Mouse (Mus musculus) neural tube, embryonic 12.5 days (tissue): ENCODE results near the gene Top2b. TPM values are rescaled to one million over a fixed set of nuclear protein-coding genes. Genes with fewer than 3 reads are reported as not detected.

Experiments used
- ATAC-seq: fragments of 200-750 bp; cut with Nextera tagmentation; 2 replicates; pipeline ENCODE4 v1.8.0; 2017; ENCODE audit warnings: low read depth, mild to moderate bottlenecking, moderate TSS enrichment, moderate library complexity; ENCODE audit not compliant: low FRiP score
- H3K27ac ChIP-seq: fragments of 300-500 bp; sonication (generic); 2 replicates; pipeline ENCODE4 v1.5.1; 2016
- H3K27me3 ChIP-seq: fragments of 300-500 bp; sonication (generic); replicated peaks from 2 replicates; pipeline ENCODE4 v1.6.1; 2016; ENCODE audit warnings: mild to moderate bottlenecking
- H3K36me3 ChIP-seq: fragments of 300-500 bp; sonication (generic); 2 replicates; pipeline ENCODE4 v1.6.1; 2016; ENCODE audit warnings: mild to moderate bottlenecking
- H3K4me1 ChIP-seq: fragments of 300-500 bp; sonication (generic); 2 replicates; pipeline ENCODE4 v1.6.1; 2016
- H3K4me2 ChIP-seq: fragments of 300-500 bp; sonication (generic); replicated peaks from 2 replicates; pipeline ENCODE4 v1.6.1; 2016; ENCODE audit warnings: mild to moderate bottlenecking
- H3K4me3 ChIP-seq: fragments of 300-500 bp; sonication (generic); 2 replicates; pipeline ENCODE4 v1.5.1; 2016
- H3K9ac ChIP-seq: fragments of 300-500 bp; sonication (generic); 2 replicates; pipeline ENCODE4 v1.6.1; 2016; ENCODE audit warnings: mild to moderate bottlenecking
- H3K9me3 ChIP-seq: fragments of 300-500 bp; sonication (generic); 2 replicates; pipeline ENCODE4 v1.6.1; 2016; ENCODE audit warnings: mild to moderate bottlenecking
- WGBS: fragments of 180-500 bp; shearing (Covaris S2); methylation state at CpG from one replicate; pipeline ENCODE4 v1.1.7; 2016; 5-methylcytosine and 5-hydroxymethylcytosine counted together
- polyA plus RNA-seq: library from polyadenylated mRNA; unstranded; fragments of >200 nt; fragmentation: Nextera tagmentation; extraction: Ambion mirVana; gene quantifications from 2 replicates; pipeline ENCODE4 v1.2.1, GENCODE M21; 2016

Gene Top2b
- polyA plus RNA-seq = 126 and 169 TPM in 2 replicates

DNA sequence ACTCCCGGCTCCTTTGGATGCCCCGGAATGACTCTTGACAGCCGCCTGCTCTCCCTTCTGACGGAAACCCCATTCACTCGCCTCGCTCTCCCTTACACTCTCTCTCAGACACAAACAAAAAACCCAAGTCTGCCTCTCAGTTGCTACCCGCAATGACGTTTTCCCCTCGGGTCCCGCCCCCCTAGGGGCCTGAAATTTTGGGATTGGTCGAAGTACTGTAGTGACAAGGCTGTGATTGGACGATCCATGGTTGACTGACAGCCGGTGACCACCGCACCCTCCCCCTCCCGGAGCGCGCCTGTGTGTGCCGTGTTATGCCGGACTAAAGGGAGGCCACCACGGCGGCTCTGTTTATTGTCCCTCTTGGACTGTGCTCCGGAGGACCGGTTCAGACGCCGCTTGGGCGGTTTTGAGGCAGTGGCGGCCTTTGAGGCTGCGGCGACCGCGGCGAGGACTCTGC lies at the start of gene Top2b:
TSS of gene Top2b (plus strand) at position 302 of the 460 bp plus-strand sequence.
- peak within 1 kb of the TSS; percentile 99 for H3K9ac ChIP-seq
- peaks cover 14% of the 10 kb centered on the region for H3K4me1 ChIP-seq
- no peaks in the 10 kb centered on the region for H3K27me3 ChIP-seq
- peak within 1 kb of the TSS; percentile 98 for H3K27ac ChIP-seq
- no peaks in the 10 kb centered on the region for H3K36me3 ChIP-seq
- H3K9me3 ChIP-seq = no peaks in the 10 kb centered on the region
- ATAC-seq = peak; percentile 99
- under 1% methylated on average over 32 of the region's 32 CpGs for WGBS
- H3K4me3 ChIP-seq = peak within 1 kb of the TSS; percentile 97
- peak within 1 kb of the TSS; percentile 81 for H3K4me2 ChIP-seq

DNA sequence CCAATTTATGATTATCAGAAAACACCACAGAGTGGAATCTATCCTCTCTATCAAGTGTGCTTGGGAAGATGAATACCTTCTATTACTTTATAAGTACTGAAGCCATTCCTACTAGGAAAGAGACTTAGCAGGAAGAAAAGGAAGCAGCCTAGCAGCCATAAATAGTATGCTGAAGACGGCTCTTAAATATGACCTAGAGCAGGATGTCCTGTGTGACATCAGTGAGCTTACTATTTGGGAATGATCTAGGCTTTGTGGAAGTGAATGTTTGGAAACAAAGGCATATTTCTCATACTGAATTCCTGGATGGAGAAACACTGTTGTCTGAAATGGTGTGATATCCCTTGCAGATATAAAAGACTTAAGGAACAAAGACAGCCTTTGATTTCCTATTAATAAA lies 48.3 kb upstream of the Top2b start:
- no peaks in the 10 kb centered on the region for H3K4me1 ChIP-seq
- no peak for ATAC-seq
- no peak overlapping the region for H3K4me2 ChIP-seq
- H3K4me3 ChIP-seq = no peak overlapping the region
- 65% methylated on average over 1 of the region's 1 CpGs for WGBS
- no peaks in the 10 kb centered on the region for H3K9me3 ChIP-seq
- H3K36me3 ChIP-seq = no peaks in the 10 kb centered on the region
- H3K27ac ChIP-seq = no peak overlapping the region
- H3K27me3 ChIP-seq = no peaks in the 10 kb centered on the region
- H3K9ac ChIP-seq = no peak overlapping the region

DNA sequence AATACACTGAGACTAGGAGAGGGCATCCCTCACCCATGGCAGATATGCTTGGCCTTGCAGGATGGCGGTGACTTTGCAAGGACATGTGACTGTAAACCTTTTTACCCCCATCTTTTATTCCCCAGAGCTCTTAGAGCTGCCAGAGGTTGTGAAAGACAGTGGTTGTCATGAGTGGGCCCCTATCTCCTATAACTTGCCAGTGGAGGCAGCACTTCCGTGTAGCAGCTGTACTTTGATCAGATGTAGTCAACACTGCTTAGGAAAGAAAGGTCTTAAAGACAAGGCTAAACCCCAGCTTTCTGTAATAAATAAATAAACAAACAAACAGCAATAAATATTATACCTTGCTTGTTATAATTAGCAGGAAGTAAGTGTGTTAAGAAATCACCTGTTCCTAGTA lies 45.2 kb upstream of the Top2b start:
- no peak overlapping the region for H3K9ac ChIP-seq
- no peak for ATAC-seq
- H3K4me1 ChIP-seq = no peaks in the 10 kb centered on the region
- 83% methylated on average over 2 of the region's 2 CpGs for WGBS
- H3K27me3 ChIP-seq = no peaks in the 10 kb centered on the region
- no peak overlapping the region for H3K27ac ChIP-seq
- H3K4me3 ChIP-seq = no peak overlapping the region
- no peaks in the 10 kb centered on the region for H3K36me3 ChIP-seq
- no peak overlapping the region for H3K4me2 ChIP-seq
- H3K9me3 ChIP-seq = no peaks in the 10 kb centered on the region

DNA sequence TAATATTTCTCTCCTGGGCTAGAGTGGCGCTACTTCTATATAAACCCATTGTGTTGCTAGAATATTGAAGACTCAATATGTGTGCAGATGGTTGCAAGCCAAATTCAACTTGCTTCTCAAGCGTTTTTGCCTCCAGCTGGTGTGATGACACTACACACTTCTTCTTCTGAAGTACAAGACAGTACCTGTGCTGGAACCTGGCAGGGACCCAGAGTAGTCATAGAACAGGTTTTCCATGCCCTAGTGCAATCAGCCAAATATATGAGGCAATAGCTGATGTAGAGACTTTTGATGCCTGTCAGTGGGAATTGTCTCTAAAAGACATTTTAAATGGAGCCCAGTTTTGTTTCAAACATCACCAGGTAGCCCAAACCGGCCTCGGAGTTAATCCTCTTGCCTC lies 40.6 kb upstream of the Top2b start:
- H3K9me3 ChIP-seq = no peaks in the 10 kb centered on the region
- no peak overlapping the region for H3K9ac ChIP-seq
- no peaks in the 10 kb centered on the region for H3K27me3 ChIP-seq
- no peak for ATAC-seq
- no peak overlapping the region for H3K4me2 ChIP-seq
- H3K36me3 ChIP-seq = no peaks in the 10 kb centered on the region
- H3K27ac ChIP-seq = no peak overlapping the region
- WGBS = 87% methylated on average over 4 of the region's 4 CpGs
- H3K4me1 ChIP-seq = no peaks in the 10 kb centered on the region; the same call in 1 of the 2 replicates
- H3K4me3 ChIP-seq = no peak overlapping the region

DNA sequence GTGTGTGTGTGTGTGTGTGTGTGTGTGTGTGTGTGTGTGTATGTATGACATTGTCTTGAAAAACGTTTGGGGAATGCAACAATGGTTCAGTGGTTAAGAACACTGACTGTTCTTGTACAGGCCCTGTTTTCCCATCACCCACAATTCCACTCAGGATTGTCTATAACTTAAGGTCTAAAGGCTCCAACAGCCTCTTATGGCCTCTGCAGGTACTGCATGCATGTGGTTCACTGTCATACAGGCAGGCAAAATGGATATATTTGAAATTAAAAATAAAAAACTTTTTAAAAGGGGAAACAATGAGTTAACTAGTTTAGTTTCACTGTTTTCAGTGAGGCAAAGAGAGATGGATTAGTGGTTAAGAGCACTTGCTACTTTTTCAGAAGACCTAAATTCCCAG lies 39.8 kb upstream of the Top2b start:
- no peak for ATAC-seq
- no peak overlapping the region for H3K4me2 ChIP-seq
- H3K4me1 ChIP-seq = no peaks in the 10 kb centered on the region; the same call in 1 of the 2 replicates
- H3K27me3 ChIP-seq = no peaks in the 10 kb centered on the region
- H3K27ac ChIP-seq = no peak overlapping the region
- H3K4me3 ChIP-seq = no peak overlapping the region
- H3K9ac ChIP-seq = no peak overlapping the region
- WGBS = 44% methylated on average over 1 of the region's 1 CpGs
- no peaks in the 10 kb centered on the region for H3K9me3 ChIP-seq
- no peaks in the 10 kb centered on the region for H3K36me3 ChIP-seq

DNA sequence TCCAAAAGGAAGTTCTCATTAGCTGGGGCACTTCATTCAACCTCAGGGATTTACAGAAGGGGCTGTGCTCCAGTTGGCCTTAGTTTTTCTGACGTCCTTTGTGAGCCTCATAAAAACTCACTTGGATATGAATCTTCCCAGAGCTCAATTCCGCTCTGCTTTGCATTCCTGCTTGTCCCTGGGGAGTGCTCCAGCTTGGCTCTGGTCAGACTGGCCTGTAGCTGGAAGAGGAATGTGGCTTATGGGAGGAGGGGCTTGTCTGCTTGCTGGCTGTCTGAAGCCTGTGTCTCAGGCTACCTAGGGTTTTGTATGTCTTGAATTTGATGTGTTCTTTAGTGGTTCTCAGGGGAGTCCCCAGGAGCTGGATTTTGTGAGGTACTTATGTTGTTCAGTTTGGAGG lies 36.4 kb upstream of the Top2b start:
- WGBS = 11% methylated on average over 2 of the region's 2 CpGs
- ATAC-seq = peak; percentile 66
- Histone ChIP-seq H3K9me3 (no peaks in the 10 kb centered on the region), H3K9ac (no peak overlapping the region), H3K36me3 (no peaks in the 10 kb centered on the region), H3K27ac (no peak overlapping the region), H3K4me3 (no peak overlapping the region), H3K27me3 (no peaks in the 10 kb centered on the region), H3K4me1 (no peaks in the 10 kb centered on the region; the same call in 1 of the 2 replicates), H3K4me2 (no peak overlapping the region)

DNA sequence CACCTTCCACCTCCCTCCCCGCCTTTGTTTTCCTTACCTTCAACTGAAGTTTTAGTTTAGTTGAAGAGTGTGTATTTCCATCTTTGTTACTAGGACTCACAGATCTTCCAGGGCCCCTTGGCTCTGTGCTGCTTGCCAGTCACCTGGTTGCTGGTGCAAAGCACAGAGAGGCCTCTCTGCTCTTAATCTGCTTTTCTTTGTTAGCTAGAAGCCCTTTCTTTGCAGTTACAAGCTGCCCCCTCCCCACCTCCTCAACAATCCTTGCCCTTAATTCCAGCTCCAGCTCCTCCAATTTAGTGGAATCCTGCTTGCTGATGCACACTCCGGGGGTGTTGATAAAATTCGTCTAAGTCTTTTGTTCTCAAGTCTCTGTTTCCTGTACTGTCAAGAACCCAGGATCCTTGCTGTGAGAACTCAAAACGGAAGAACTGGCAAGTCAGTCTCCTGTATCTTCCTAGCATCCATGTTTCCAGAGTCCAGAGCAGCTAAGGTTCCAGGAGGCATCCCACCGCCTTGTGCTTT lies 36.0 kb upstream of the Top2b start:
- no peak for ATAC-seq
- no peaks in the 10 kb centered on the region for H3K9me3 ChIP-seq

DNA sequence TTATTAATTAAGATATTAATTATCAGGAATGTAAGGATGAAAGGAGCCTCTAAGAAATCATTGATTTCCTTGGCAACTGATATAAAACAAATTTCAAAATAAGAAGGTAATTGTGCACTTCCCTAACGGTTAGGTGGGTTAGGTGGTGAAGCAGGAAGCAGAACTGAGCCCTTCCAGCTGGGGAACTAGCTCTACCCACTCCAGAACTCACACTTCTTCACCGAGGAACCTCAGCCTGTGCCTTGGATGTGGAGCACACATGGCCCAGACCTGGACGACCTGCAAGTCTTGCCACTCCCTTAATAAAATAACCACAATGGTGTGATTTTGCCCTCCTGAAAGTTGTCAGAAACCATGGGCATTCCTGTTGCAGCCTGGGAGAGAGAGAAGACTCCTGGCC lies 35.2 kb upstream of the Top2b start:
- Histone ChIP-seq H3K27me3 (no peaks in the 10 kb centered on the region), H3K4me2 (no peak overlapping the region), H3K9me3 (no peaks in the 10 kb centered on the region), H3K9ac (no peak overlapping the region), H3K4me3 (no peak overlapping the region), H3K27ac (no peak overlapping the region), H3K4me1 (no peaks in the 10 kb centered on the region; the same call in 1 of the 2 replicates), H3K36me3 (no peaks in the 10 kb centered on the region)
- WGBS = 72% methylated on average over 3 of the region's 3 CpGs
- ATAC-seq = no peak

More for the DNA sequence above, 36.0 kb upstream of the Top2b start:
- Histone ChIP-seq H3K4me3 (no peak overlapping the region), H3K4me2 (no peak overlapping the region), H3K4me1 (no peaks in the 10 kb centered on the region; the same call in 1 of the 2 replicates), H3K36me3 (no peaks in the 10 kb centered on the region), H3K27me3 (no peaks in the 10 kb centered on the region), H3K27ac (no peak overlapping the region), H3K9ac (no peak overlapping the region)
- 43% methylated on average over 5 of the region's 5 CpGs for WGBS

DNA sequence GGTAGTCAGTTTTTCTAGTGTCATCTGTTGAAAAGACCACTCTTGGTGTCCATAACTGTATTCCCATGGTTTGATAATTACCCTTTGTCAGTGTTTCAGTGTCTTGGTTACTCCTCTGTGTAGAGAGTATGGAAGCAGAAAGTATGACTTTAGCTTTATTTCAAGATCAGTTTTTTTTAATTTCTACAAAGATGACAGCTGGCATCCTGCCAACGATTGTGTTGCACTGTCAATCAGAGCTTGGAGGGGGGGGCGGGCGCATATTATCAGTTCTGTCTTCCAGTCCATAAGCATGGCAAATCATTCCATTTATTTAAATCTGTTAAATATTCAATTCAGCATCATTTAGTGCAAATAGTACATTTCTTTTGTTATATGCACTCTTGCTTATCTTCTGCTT lies 30.7 kb upstream of the Top2b start:
- Histone ChIP-seq H3K4me1 (no peaks in the 10 kb centered on the region; the same call in 1 of the 2 replicates), H3K9me3 (no peaks in the 10 kb centered on the region), H3K9ac (no peak overlapping the region), H3K4me2 (no peak overlapping the region), H3K27ac (no peak overlapping the region), H3K4me3 (no peak overlapping the region), H3K36me3 (no peaks in the 10 kb centered on the region), H3K27me3 (no peaks in the 10 kb centered on the region)
- ATAC-seq = no peak
- 95% methylated on average over 3 of the region's 3 CpGs for WGBS

DNA sequence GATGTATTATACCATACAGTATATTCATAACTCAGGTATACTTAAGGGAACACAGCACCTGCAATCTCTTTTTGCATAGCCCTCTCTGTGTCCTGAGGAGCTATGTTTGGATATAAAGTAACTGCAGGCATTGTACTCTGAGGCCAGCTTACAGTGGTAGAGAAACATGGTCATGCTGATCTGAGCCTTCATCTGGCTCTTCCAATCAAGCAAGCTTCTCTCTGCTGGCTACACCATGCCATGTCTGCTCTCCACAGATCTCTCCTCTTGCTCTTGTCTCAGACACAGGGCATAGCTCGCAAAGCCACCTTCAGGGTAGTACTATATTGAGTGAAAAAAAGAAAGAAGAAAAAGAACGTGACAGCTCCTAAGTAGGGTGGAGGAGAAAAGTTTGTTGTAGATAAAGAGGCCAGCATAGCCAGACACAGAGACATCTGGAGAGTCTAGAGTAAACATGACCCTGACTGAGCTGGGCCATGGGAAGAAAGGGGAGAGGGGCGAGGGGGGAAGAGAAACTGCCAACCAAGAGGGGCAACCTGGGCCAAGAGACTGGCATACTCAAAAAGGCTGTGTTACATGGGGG lies 29.1 kb upstream of the Top2b start:
- WGBS = 70% methylated on average over 3 of the region's 3 CpGs
- H3K27me3 ChIP-seq = no peaks in the 10 kb centered on the region
- no peak overlapping the region for H3K9ac ChIP-seq
- no peaks in the 10 kb centered on the region for H3K36me3 ChIP-seq
- H3K9me3 ChIP-seq = no peaks in the 10 kb centered on the region
- H3K4me2 ChIP-seq = no peak overlapping the region
- ATAC-seq = no peak
- H3K4me1 ChIP-seq = no peaks in the 10 kb centered on the region
- H3K27ac ChIP-seq = no peak overlapping the region
- no peak overlapping the region for H3K4me3 ChIP-seq

DNA sequence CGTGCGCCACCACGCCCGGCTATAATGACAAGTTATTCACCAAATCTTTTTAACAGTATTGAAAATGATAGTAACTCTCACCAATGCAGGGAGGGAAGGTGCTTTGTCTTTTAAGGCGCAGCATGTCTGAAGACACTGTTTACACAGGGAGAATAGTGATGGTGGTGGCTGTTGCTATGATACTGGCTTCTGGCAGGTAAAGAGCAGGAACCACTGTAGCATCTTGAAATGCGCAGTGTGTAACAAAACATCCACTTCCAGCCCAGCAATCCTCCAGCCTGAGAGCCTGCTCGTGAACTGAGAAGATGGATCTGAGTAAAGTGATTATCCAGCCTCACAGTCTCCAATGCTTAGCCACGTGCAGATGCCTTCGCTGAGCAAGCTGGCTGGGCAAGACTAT lies 17.5 kb upstream of the Top2b start:
- no peak for ATAC-seq
- Histone ChIP-seq H3K27ac (no peak overlapping the region), H3K36me3 (no peaks in the 10 kb centered on the region), H3K9ac (no peak overlapping the region), H3K4me3 (no peak overlapping the region), H3K4me1 (no peaks in the 10 kb centered on the region), H3K9me3 (no peaks in the 10 kb centered on the region), H3K27me3 (no peaks in the 10 kb centered on the region), H3K4me2 (no peak overlapping the region)
- 77% methylated on average over 9 of the region's 9 CpGs for WGBS

DNA sequence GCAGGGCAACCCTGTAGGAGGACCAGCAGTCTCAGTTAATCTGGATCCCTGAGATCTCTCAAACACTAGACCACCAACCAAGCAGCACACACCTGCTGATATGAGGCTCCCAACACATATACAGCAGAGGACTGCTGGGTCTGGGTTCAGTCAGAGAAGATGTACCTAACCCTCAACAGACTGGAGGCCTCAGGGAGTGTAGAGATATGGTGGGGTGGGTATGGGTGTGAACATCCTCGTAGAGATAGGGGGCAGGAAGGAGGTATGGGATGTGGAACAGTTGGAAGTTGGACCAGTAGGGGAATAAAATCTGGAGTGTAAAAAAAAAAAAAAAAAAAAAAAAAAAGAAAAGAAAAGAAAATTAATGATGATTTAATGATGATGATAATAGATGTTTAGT lies 5.3 kb upstream of the Top2b start:
- no peaks in the 10 kb centered on the region for H3K27me3 ChIP-seq
- WGBS = 70% methylated on average over 1 of the region's 1 CpGs
- H3K4me2 ChIP-seq = no peak overlapping the region
- no peaks in the 10 kb centered on the region for H3K36me3 ChIP-seq
- no peaks in the 10 kb centered on the region for H3K9me3 ChIP-seq
- H3K27ac ChIP-seq = no peak overlapping the region
- H3K4me1 ChIP-seq = peaks cover 5% of the 10 kb centered on the region
- ATAC-seq = no peak
- no peak overlapping the region for H3K9ac ChIP-seq
- H3K4me3 ChIP-seq = no peak overlapping the region
